Mouse (Mus musculus): ENCODE results near the gene Caln1.

DNA sequence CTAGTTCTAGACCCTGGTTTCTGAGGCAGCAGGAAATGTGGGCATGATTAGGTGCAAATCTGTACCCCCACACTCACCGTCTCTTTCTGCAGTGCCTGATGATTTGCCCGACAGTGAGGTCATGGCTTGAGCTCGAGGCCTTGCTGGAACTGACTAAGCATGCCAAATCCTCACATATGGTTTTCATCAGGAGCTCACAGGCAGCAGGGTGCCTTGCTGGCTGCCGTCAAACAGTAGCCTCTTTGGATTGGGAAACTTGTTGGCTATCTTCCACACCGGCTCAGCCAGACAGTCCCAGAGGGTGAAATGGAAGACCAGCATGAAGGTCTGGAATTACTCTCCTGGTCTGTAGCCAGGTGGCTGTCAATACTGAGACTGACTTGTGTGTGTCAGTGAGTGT is 254.0 kb downstream of the Caln1 start:
- TF ChIP-seq CHD2 (IDR thresholded peaks at IDR 0.05; ENCODE audit: low read depth, low read length) (no peak), ZC3H11A (IDR thresholded peaks at IDR 0.05; ENCODE audit: borderline replicate concordance, low read depth, low read length) (no peak), ZNF384 (IDR thresholded peaks at IDR 0.05; ENCODE audit: low read depth, low read length) (no peak), HCFC1 (IDR thresholded peaks at IDR 0.05; ENCODE audit: borderline replicate concordance, insufficient read depth, low read length) (no peak), MAFK (IDR thresholded peaks at IDR 0.05; ENCODE audit: insufficient read depth, low read depth, low read length) (no peak)
